Mouse (Mus musculus): ENCODE results near the gene Bmpr2.

- TF ChIP-seq CTCF (IDR thresholded peaks at IDR 0.05; ENCODE audit: extremely low read depth, insufficient read depth, insufficient read length, insufficient replicate concordance) (no peak), POLR2A (IDR thresholded peaks at IDR 0.05; ENCODE audit: low read depth, low read length) (no peak)
These were observed 3.4 kb downstream of the Bmpr2 start for GRCm38 (mm10) chr1:59766626-59767025.

Measured in spleen, adult 2 months (tissue).